Mouse (Mus musculus): ENCODE results near the gene Ctnnbip1. TPM values are rescaled to one million over a fixed set of nuclear protein-coding genes. Genes with fewer than 3 reads are reported as not detected.
"Not testable (repeated sequence)": the region's sequence is repeated elsewhere in the genome, so short reads cannot be mapped to it uniquely, and the experiment has no call there.

The Ctnnbip1 gene
- polyA plus RNA-seq, 1 experiment from 2014 or later, result 65.2 TPM

DNA sequence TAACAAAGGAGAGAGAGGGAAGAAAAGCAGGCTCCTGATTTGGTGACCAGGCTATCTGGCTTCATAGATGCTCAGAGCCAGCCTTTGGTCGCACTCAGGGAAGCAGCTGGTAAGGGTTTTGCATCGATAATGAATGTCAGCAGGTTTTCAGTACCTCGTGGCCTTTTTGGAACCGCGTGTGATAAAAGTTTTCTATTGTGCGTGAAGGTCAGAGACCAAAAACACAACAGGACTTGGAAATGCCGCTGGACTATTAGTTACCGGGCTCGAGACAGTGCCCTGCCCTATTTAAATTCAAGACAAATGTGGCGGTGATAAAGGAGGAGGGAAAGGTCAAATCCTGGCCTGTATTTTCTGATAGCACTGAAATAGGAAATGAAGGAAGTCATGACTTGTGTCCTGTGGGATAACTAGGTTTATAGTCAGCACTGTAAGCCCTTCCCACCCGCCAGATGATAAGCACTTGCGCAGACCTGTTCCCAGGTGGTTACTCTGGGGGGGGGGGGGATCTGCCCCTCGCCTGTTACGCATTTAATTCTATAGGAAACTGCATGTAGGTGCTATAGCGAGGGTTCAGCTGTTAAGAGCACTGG, 88.8 kb downstream of the Ctnnbip1 start:
- H3K4me3 ChIP-seq (ENCODE audit: low read depth, low read length), result no peak overlapping the region
- DNase-seq (ENCODE audit: low spot score) (no peak), ATAC-seq (ENCODE audit: low FRiP score) (no peak)
- H3K27ac ChIP-seq (ENCODE audit: low read depth, low read length), result no peak overlapping the region
- H3K9me3 ChIP-seq (ENCODE audit: control insufficient read depth, low read length), result no peaks in the 10 kb centered on the region
- whole genome bisulfite sequencing, result 45% methylated on average over 15 of the region's 15 CpGs
- H3K36me3 ChIP-seq (ENCODE audit: control insufficient read depth, insufficient read depth, low read length), result no peaks in the 10 kb centered on the region
- no peaks in the 10 kb centered on the region for H3K27me3 ChIP-seq (ENCODE audit: control insufficient read depth, insufficient read depth, low read length)
- peaks cover 5% of the 10 kb centered on the region for H3K4me1 ChIP-seq (replicated peaks; ENCODE audit: control insufficient read depth, insufficient read depth, low read length)
- no peak overlapping the region for H3K4me2 ChIP-seq (replicated peaks; ENCODE audit: low read depth, low read length)
- H3K9ac ChIP-seq (ENCODE audit: low read depth, low read length), result no peak overlapping the region

DNA sequence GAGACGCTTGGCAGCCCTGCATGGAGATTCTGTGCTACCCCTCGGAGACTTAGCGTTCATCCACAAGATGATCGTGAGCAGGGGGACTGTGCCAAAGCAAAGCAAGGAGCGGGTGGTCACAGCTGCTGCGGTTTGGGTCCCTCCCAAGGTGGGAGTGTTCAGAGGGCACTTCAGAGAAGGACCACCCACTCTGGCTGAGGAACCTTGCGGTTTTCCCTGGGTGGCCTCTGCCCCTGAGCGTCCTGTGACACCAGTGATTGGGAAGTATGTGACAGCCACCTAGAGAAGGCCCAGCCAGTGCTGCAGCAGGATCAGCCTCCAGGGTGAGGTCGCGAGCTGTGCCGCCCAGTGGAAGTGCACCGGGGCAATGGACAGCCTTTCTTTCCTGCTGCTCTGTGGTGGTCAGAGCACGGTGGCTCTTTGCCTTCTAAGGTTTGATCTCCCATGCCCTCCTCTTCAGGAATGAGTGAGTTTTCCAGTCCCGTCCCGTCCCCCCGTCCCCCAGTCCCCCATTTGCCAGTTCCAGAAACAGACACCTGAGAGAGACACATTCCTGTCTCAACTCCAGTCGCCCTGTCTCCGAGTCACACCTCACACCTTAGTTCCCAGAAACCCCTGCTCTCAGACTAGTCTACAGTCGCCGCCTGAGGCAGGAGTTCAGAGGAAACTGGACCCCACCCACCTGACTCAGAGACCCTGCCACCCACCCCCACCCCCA, 89.7 kb downstream of the Ctnnbip1 start:
- H3K27me3 ChIP-seq (ENCODE audit: control insufficient read depth, insufficient read depth, low read length), result no peaks in the 10 kb centered on the region
- H3K36me3 ChIP-seq (ENCODE audit: control insufficient read depth, insufficient read depth, low read length), result no peaks in the 10 kb centered on the region
- DNase-seq (ENCODE audit: low spot score) (no peak), ATAC-seq (ENCODE audit: low FRiP score) (peak; percentile 38; the same call in 1 of the 2 replicates)
- no peak overlapping the region for H3K4me2 ChIP-seq (replicated peaks; ENCODE audit: low read depth, low read length)
- 64% methylated on average over 20 of the region's 20 CpGs for WGBS
- H3K9ac ChIP-seq (ENCODE audit: low read depth, low read length), result no peak overlapping the region
- H3K4me1 ChIP-seq (replicated peaks; ENCODE audit: control insufficient read depth, insufficient read depth, low read length), result peaks cover 5% of the 10 kb centered on the region
- no peaks in the 10 kb centered on the region for H3K9me3 ChIP-seq (ENCODE audit: control insufficient read depth, low read length)
- H3K4me3 ChIP-seq (ENCODE audit: low read depth, low read length), result no peak overlapping the region
- H3K27ac ChIP-seq (ENCODE audit: low read depth, low read length), result no peak overlapping the region

DNA sequence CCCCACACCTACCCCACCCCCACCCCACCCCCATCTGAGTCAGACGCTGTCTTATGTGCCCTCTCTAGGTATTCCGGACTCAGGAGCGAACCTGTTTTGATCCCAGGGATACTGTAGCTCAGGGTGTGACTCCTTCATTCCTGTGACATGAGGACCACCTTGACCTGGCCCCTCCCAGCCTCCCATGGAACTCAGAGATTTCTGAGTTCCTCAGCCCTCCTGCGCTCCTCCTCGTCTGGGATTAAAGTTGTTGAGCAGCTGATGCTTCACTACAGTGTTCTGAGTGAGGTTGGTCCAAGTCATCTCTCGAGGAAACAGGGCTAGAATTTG, 90.2 kb downstream of the Ctnnbip1 start:
- H3K4me2 ChIP-seq (replicated peaks; ENCODE audit: low read depth, low read length), result no peak overlapping the region
- H3K27me3 ChIP-seq (ENCODE audit: control insufficient read depth, insufficient read depth, low read length), result no peaks in the 10 kb centered on the region
- H3K36me3 ChIP-seq (ENCODE audit: control insufficient read depth, insufficient read depth, low read length), result no peaks in the 10 kb centered on the region
- H3K9ac ChIP-seq (ENCODE audit: low read depth, low read length), result no peak overlapping the region
- no peak overlapping the region for H3K27ac ChIP-seq (ENCODE audit: low read depth, low read length)
- H3K4me3 ChIP-seq (ENCODE audit: low read depth, low read length), result no peak overlapping the region
- no peaks in the 10 kb centered on the region for H3K9me3 ChIP-seq (ENCODE audit: control insufficient read depth, low read length)
- peaks cover 5% of the 10 kb centered on the region for H3K4me1 ChIP-seq (replicated peaks; ENCODE audit: control insufficient read depth, insufficient read depth, low read length)
- DNase-seq (ENCODE audit: low spot score) (no peak), ATAC-seq (ENCODE audit: low FRiP score) (no peak)
- 88% methylated on average over 6 of the region's 6 CpGs for WGBS

DNA sequence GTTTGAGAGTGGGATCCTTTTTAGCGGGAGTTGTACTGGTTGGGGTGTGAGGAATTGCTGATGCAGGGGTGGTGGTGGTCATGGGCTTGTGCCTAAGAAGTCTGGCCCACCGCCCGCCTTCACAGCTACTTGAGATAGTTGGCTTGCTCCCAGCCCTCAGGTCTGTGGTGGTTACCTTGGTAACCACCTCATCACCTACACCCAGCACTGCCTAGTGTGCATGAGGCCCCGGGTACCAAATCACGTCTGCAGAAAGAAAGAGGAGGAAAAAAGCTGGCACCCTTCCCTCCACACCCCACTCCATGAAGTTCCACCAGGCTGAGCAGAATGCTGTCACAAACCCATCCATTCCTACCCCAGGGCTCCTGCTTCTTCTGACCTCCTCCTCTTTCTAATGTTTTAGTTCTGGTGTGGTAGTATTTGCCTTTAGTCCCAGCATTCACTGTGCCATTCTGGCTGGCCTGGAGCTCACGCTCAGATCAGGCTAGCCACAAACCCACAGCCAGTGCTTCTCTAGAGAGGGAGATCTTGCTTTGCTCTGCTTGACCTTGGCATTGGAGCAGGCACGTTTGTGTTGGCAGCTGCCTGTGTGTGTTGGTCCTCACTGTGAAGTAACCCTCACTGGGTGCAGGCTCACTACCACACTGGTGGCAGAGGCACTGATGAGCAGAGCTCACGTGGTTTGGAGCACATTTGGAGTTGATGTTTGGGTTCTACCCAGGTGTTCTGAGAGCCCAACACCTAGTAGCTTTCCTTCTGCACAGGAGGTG, 91.4 kb downstream of the Ctnnbip1 start:
- no peaks in the 10 kb centered on the region for H3K27me3 ChIP-seq (ENCODE audit: control insufficient read depth, insufficient read depth, low read length)
- no peak overlapping the region for H3K9ac ChIP-seq (ENCODE audit: low read depth, low read length)
- no peak for DNase-seq (ENCODE audit: low spot score)
- H3K36me3 ChIP-seq (ENCODE audit: control insufficient read depth, insufficient read depth, low read length), result no peaks in the 10 kb centered on the region
- H3K9me3 ChIP-seq (ENCODE audit: control insufficient read depth, low read length), result no peaks in the 10 kb centered on the region
- no peak overlapping the region for H3K27ac ChIP-seq (ENCODE audit: low read depth, low read length)
- no peak overlapping the region for H3K4me2 ChIP-seq (replicated peaks; ENCODE audit: low read depth, low read length)
- no peak for ATAC-seq (ENCODE audit: low FRiP score)
- no peak overlapping the region for H3K4me3 ChIP-seq (ENCODE audit: low read depth, low read length)
- 72% methylated on average over 8 of the region's 8 CpGs for WGBS
- H3K4me1 ChIP-seq (replicated peaks; ENCODE audit: control insufficient read depth, insufficient read depth, low read length), result peaks cover 5% of the 10 kb centered on the region

DNA sequence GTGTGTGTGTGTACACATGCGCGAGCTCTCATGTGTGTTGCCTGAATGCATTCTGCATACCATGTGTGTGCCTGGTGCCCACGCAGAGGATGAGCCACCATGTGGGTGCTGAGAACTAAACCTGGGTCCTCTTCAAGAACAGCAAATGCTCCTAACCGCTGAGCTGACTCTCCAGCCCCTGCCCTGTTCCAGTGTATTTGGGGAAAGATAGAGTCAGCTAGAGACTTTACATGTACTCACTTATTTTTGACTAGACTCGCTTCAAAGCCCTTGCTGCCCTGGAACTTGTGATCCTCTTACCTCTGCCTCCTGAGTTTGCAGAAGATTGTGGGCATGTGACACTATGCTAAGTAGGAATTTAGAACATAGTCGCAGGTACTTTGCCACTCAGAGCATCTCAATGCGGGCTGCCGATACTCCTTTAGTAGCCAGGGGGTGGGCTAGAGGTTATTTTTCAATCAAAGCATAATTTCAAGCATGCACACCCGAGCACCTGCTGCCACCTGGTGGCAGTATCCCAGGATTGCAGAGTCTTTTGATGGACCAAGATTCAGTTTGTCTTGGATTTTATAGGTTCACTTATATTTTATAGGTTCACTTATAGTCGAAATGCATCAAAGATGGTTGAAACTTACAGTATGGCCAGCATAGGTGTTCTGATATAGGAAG, 93.5 kb downstream of the Ctnnbip1 start:
- no peak overlapping the region for H3K27ac ChIP-seq (ENCODE audit: low read depth, low read length)
- no peak overlapping the region for H3K4me3 ChIP-seq (ENCODE audit: low read depth, low read length)
- ATAC-seq (ENCODE audit: low FRiP score), result no peak
- H3K9me3 ChIP-seq (ENCODE audit: control insufficient read depth, low read length), result no peaks in the 10 kb centered on the region
- H3K27me3 ChIP-seq (ENCODE audit: control insufficient read depth, insufficient read depth, low read length), result no peaks in the 10 kb centered on the region
- peak; percentile 83 for DNase-seq (ENCODE audit: low spot score)
- H3K4me2 ChIP-seq (replicated peaks; ENCODE audit: low read depth, low read length), result no peak overlapping the region
- 55% methylated on average over 10 of the region's 10 CpGs for WGBS
- no peak overlapping the region for H3K9ac ChIP-seq (ENCODE audit: low read depth, low read length)
- no peaks in the 10 kb centered on the region for H3K36me3 ChIP-seq (ENCODE audit: control insufficient read depth, insufficient read depth, low read length)
- H3K4me1 ChIP-seq (replicated peaks; ENCODE audit: control insufficient read depth, insufficient read depth, low read length), result peaks cover 5% of the 10 kb centered on the region; the same call in 1 of the 2 replicates

DNA sequence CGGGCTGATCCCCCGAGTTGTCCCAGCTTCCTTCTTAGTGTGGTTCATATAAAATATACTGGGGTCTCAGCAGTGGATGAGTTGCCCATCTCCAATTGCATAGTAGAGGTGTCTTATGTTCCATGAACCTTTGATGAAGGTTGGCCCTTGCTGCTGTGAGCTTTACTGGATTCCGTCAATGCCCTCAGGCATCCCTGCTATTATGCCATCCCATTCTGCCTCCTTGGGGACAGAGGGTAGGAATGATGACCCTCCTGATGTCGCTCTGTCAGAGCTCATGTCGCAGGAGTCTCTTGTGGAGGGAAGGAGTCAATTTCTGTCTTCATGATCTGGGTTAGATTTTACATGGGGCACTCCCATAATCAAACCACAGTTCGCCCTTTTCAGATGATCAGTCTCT, 95.5 kb downstream of the Ctnnbip1 start:
- not testable (repeated sequence) for DNase-seq (ENCODE audit: low spot score); H3K27me3 ChIP-seq (ENCODE audit: control insufficient read depth, insufficient read depth, low read length); H3K9me3 ChIP-seq (ENCODE audit: control insufficient read depth, low read length); H3K27ac ChIP-seq (ENCODE audit: low read depth, low read length); H3K36me3 ChIP-seq (ENCODE audit: control insufficient read depth, insufficient read depth, low read length); H3K4me2 ChIP-seq (replicated peaks; ENCODE audit: low read depth, low read length); H3K4me3 ChIP-seq (ENCODE audit: low read depth, low read length); H3K9ac ChIP-seq (ENCODE audit: low read depth, low read length); H3K4me1 ChIP-seq (replicated peaks; ENCODE audit: control insufficient read depth, insufficient read depth, low read length)
- WGBS, result 72% methylated on average over 6 of the region's 6 CpGs
- peak; percentile 40; the same call in 1 of the 2 replicates for ATAC-seq (ENCODE audit: low FRiP score)

DNA sequence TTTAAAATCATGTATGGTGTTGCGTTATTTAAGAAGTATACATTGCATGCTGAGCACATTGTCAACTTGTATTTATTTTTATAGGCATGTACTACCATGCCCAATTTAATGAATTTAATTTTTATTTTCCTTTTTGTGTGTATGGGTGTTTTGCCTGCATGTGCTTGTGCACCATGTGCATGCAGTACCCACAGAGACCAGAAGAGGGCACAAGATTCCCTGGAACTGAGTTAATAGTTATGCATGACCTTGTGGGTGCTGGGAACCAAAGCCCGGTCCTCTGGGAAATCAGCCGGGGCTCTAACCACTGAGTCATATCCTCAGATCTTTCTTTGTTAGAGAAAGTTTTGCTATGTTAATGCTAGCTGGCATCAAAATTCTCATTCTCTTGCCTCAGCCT, 96.8 kb downstream of the Ctnnbip1 start:
- no peak overlapping the region for H3K9ac ChIP-seq (ENCODE audit: low read depth, low read length)
- H3K27ac ChIP-seq (ENCODE audit: low read depth, low read length), result no peak overlapping the region
- H3K27me3 ChIP-seq (ENCODE audit: control insufficient read depth, insufficient read depth, low read length), result no peaks in the 10 kb centered on the region
- 97% methylated on average over 3 of the region's 3 CpGs for WGBS
- ATAC-seq (ENCODE audit: low FRiP score), result no peak
- no peak overlapping the region for H3K4me2 ChIP-seq (replicated peaks; ENCODE audit: low read depth, low read length)
- H3K9me3 ChIP-seq (ENCODE audit: control insufficient read depth, low read length), result no peaks in the 10 kb centered on the region
- no peak overlapping the region for H3K4me3 ChIP-seq (ENCODE audit: low read depth, low read length)
- H3K36me3 ChIP-seq (ENCODE audit: control insufficient read depth, insufficient read depth, low read length), result no peaks in the 10 kb centered on the region
- no peak for DNase-seq (ENCODE audit: low spot score)
- H3K4me1 ChIP-seq (replicated peaks; ENCODE audit: control insufficient read depth, insufficient read depth, low read length), result no peaks in the 10 kb centered on the region
